Mouse (Mus musculus): ENCODE measurements around the gene Gm49711. TPM values are rescaled to one million over a fixed set of nuclear protein-coding genes. Genes with fewer than 3 reads are reported as not detected.

Gene Gm49711
- total and polyA plus RNA-seq, 2 experiments from 2014 or later: 0.99 TPM; not detected in 1

DNA sequence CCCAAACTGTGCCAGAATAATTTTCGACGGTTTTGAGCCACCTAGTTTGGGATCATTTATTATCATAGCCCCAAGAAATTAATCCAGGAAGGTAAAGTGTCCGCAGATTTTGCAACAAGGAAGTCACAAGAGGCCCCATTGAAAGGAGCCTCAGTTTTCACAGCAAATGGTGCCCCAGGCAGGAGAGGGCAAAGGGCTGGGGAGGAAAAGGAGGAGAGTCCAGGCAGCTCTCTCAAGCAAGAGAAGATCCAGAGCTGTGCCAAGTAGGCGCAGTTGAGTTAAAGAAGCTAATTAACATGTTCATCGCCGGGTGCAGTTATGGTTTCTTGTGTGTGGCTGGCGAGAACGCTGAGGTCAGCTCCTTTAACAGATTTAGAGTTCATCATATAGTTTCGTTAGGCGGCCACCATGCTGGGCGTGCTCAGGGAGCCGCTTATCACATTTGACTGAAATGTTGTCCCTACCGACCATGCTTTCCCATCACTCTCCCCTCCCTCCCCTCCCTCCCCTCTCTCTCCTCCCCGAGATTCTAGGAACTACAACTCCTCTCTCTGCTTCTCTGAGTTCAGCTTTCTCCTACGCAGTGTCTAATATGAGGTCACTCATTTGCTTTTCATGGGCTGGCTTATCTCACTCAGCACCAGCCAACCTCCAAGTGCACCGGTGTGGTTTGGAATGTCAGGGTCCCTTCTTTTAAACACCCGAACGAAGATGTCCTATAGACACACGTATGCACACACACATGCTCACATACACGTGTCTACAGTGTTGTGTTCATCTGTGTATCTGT lies 35.4 kb upstream of the Gm49711 start:
- no peaks in the 10 kb centered on the region for H3K27me3 ChIP-seq (ENCODE audit: insufficient read depth, low read length)
- H3K4me1 ChIP-seq (ENCODE audit: insufficient read depth, low read length): no peaks in the 10 kb centered on the region
- H3K27ac ChIP-seq (ENCODE audit: low read depth, low read length): no peak overlapping the region
- no peak overlapping the region for H3K4me2 ChIP-seq (ENCODE audit: low read depth, low read length, poor library complexity, severe bottlenecking)
- H3K36me3 ChIP-seq (ENCODE audit: insufficient read depth, low read length): no peaks in the 10 kb centered on the region
- peak; percentile 5 for DNase-seq (ENCODE audit: low spot score)
- 74% methylated on average over 20 of the region's 20 CpGs for WGBS
- H3K4me3 ChIP-seq (ENCODE audit: low read depth, low read length): no peak overlapping the region
- ATAC-seq (ENCODE audit: low FRiP score): no peak
- no peak for TF ChIP-seq CTCF (IDR thresholded peaks at IDR 0.05)
- no peak overlapping the region for H3K9ac ChIP-seq (replicated peaks; ENCODE audit: low read length, poor library complexity, severe bottlenecking)
- H3K9me3 ChIP-seq (ENCODE audit: low read length): no peaks in the 10 kb centered on the region

DNA sequence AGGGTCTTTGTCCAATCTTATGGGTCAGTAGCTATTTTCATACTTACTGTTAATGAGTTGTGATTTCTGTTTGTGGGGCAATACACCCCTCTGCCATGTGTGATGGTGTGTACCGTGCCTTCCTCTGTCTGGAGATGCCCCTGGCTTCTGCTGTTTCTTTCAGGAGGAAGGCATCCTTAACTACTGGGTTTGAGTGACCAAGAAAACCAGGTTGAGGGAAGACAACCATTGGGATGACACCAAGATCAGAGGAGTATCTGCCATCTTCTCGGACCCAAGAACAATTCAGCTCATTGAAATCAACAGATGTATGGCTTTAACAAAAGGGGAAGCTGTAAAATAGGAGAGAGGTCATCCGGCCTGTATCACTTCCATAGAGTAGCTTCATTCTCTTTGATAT lies 24.8 kb upstream of the Gm49711 start:
- Histone ChIP-seq H3K4me1 (ENCODE audit: insufficient read depth, low read length) (no peaks in the 10 kb centered on the region), H3K27ac (ENCODE audit: low read depth, low read length) (no peak overlapping the region), H3K27me3 (ENCODE audit: insufficient read depth, low read length) (no peaks in the 10 kb centered on the region), H3K9ac (replicated peaks; ENCODE audit: low read length, poor library complexity, severe bottlenecking) (no peak overlapping the region), H3K4me3 (ENCODE audit: low read depth, low read length) (no peak overlapping the region), H3K9me3 (ENCODE audit: low read length) (no peaks in the 10 kb centered on the region), H3K36me3 (ENCODE audit: insufficient read depth, low read length) (no peaks in the 10 kb centered on the region), H3K4me2 (ENCODE audit: low read depth, low read length, poor library complexity, severe bottlenecking) (no peak overlapping the region)
- TF ChIP-seq CTCF (IDR thresholded peaks at IDR 0.05): no peak
- WGBS: 90% methylated on average over 3 of the region's 3 CpGs
- DNase-seq (ENCODE audit: low spot score) (no peak), ATAC-seq (ENCODE audit: low FRiP score) (no peak)

DNA sequence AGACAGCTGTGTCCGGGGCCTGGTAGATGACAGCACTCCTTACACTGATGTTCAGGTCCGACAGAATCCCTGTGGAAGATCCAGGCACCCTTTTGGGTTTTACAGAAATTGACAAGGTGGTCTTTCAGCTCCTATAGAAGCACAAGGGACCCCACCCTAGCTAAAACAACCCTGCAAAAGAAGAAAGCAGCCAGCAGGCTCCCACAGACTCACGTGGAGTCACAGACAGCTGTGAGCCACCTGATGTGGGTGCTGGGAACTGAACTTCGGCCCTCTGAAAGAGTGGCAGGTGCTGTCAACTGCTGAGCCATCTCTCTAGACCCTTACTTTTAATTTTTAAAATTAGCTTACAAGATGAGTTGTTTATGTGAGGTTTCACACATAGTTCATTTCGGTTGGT lies 23.4 kb upstream of the Gm49711 start:
- H3K9ac ChIP-seq (replicated peaks; ENCODE audit: low read length, poor library complexity, severe bottlenecking): no peak overlapping the region
- H3K9me3 ChIP-seq (ENCODE audit: low read length): no peaks in the 10 kb centered on the region
- H3K36me3 ChIP-seq (ENCODE audit: insufficient read depth, low read length): no peaks in the 10 kb centered on the region
- no peaks in the 10 kb centered on the region for H3K4me1 ChIP-seq (ENCODE audit: insufficient read depth, low read length)
- H3K27ac ChIP-seq (ENCODE audit: low read depth, low read length): no peak overlapping the region
- 63% methylated on average over 5 of the region's 5 CpGs for WGBS
- ATAC-seq (ENCODE audit: low FRiP score): no peak
- H3K27me3 ChIP-seq (ENCODE audit: insufficient read depth, low read length): no peaks in the 10 kb centered on the region
- no peak overlapping the region for H3K4me2 ChIP-seq (ENCODE audit: low read depth, low read length, poor library complexity, severe bottlenecking)
- no peak for DNase-seq (ENCODE audit: low spot score)
- H3K4me3 ChIP-seq (ENCODE audit: low read depth, low read length): no peak overlapping the region
- TF ChIP-seq CTCF (IDR thresholded peaks at IDR 0.05): no peak

DNA sequence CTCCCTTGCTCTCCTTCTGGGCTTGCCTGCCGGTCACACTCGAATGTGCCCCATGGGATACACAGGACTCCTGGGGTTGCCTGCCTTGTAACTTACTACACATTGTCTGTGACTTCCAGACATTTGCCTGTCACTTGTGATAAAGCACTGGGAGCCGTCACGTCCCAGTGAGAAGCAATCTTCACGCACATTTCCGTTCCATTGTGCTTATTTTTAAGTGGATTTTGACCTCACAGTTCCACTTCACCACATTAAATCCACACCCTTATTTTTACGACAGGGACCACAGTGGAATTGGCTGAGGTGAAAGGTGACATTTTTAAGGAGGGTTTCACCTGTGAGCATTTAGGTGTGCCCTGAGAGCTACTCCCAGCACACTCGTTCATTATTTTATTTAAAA lies 21.4 kb upstream of the Gm49711 start:
- no peak overlapping the region for H3K4me2 ChIP-seq (ENCODE audit: low read depth, low read length, poor library complexity, severe bottlenecking)
- ATAC-seq (ENCODE audit: low FRiP score): no peak
- H3K9ac ChIP-seq (replicated peaks; ENCODE audit: low read length, poor library complexity, severe bottlenecking): no peak overlapping the region
- no peak overlapping the region for H3K27ac ChIP-seq (ENCODE audit: low read depth, low read length)
- no peaks in the 10 kb centered on the region for H3K9me3 ChIP-seq (ENCODE audit: low read length)
- no peak for TF ChIP-seq CTCF (IDR thresholded peaks at IDR 0.05)
- DNase-seq (ENCODE audit: low spot score): no peak
- H3K27me3 ChIP-seq (ENCODE audit: insufficient read depth, low read length): no peaks in the 10 kb centered on the region
- H3K4me3 ChIP-seq (ENCODE audit: low read depth, low read length): no peak overlapping the region
- H3K36me3 ChIP-seq (ENCODE audit: insufficient read depth, low read length): no peaks in the 10 kb centered on the region
- H3K4me1 ChIP-seq (ENCODE audit: insufficient read depth, low read length): no peaks in the 10 kb centered on the region
- 39% methylated on average over 8 of the region's 8 CpGs for WGBS

DNA sequence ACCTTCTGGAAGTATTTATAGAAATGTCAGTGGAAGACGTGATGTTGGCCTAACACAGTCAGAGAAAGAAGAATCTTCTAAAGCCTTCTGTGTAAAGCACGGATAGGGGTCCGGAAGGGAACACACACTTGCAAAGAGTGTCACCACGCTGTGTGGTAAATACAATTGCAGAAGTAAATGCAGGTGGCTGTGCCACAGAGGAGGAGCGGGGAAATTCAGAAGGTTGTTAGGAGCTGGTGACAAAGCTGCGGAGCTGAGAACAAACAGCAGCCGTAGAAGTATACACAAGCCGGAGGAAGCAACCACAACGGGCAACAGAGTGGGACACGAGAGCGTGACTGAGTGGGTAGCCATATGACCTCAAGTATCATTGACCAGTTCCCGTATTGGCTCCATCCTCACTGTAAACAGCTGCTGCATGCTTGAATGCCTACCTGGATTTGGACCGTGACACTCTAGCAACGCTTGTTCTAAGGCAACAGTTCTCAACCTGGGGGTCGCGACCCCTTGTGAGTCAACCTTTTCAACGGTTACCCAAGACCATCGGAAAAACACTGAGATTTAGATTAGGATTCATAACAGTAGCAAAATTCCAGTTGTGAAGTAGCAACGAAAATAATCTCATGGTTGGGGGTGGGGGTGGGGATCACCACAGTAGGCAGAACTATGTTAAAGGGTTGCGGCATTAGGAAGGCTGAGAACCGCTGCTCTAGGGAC lies 20.1 kb upstream of the Gm49711 start:
- 87% methylated on average over 21 of the region's 21 CpGs for WGBS
- Histone ChIP-seq H3K4me3 (ENCODE audit: low read depth, low read length) (no peak overlapping the region), H3K9me3 (ENCODE audit: low read length) (no peaks in the 10 kb centered on the region), H3K4me1 (ENCODE audit: insufficient read depth, low read length) (no peaks in the 10 kb centered on the region), H3K36me3 (ENCODE audit: insufficient read depth, low read length) (no peaks in the 10 kb centered on the region), H3K9ac (replicated peaks; ENCODE audit: low read length, poor library complexity, severe bottlenecking) (no peak overlapping the region), H3K4me2 (ENCODE audit: low read depth, low read length, poor library complexity, severe bottlenecking) (no peak overlapping the region), H3K27me3 (ENCODE audit: insufficient read depth, low read length) (no peaks in the 10 kb centered on the region), H3K27ac (ENCODE audit: low read depth, low read length) (no peak overlapping the region)
- TF ChIP-seq CTCF (IDR thresholded peaks at IDR 0.05): no peak
- ATAC-seq (ENCODE audit: low FRiP score) (no peak), DNase-seq (ENCODE audit: low spot score) (no peak)

DNA sequence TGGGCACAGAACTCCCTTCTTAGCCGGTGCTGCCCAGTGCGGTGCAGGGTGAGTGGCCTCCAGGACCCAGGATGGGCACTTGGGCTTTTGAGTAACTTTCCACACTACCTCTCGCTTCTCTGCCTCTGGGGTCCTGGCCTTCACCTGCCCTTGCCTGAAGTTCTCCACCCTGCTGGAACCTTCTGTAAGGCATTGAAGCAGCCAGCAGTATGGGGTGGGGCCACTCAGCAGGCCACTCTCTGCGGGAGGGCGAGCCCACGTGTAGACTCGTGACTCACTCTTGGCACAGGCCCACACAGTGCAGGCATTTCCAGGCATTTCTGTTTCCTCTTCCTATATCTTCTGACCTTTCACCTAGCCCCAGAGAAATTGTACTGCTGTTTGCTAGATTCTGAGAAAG lies 18.7 kb upstream of the Gm49711 start:
- no peaks in the 10 kb centered on the region for H3K27me3 ChIP-seq (ENCODE audit: insufficient read depth, low read length)
- H3K9me3 ChIP-seq (ENCODE audit: low read length): no peaks in the 10 kb centered on the region
- no peak overlapping the region for H3K4me2 ChIP-seq (ENCODE audit: low read depth, low read length, poor library complexity, severe bottlenecking)
- DNase-seq (ENCODE audit: low spot score) (no peak), ATAC-seq (ENCODE audit: low FRiP score) (no peak)
- no peak overlapping the region for H3K4me3 ChIP-seq (ENCODE audit: low read depth, low read length)
- no peak overlapping the region for H3K9ac ChIP-seq (replicated peaks; ENCODE audit: low read length, poor library complexity, severe bottlenecking)
- H3K36me3 ChIP-seq (ENCODE audit: insufficient read depth, low read length): no peaks in the 10 kb centered on the region
- no peak for TF ChIP-seq CTCF (IDR thresholded peaks at IDR 0.05)
- WGBS: 93% methylated on average over 7 of the region's 7 CpGs
- H3K4me1 ChIP-seq (ENCODE audit: insufficient read depth, low read length): no peaks in the 10 kb centered on the region
- no peak overlapping the region for H3K27ac ChIP-seq (ENCODE audit: low read depth, low read length)

Measured in midbrain, postnatal 0 days (tissue).